Mouse (Mus musculus) liver, postnatal 0 days (tissue): Measurements from ENCODE around the gene Meis1. TPM values are rescaled to one million over a fixed set of nuclear protein-coding genes. Genes with fewer than 3 reads are reported as not detected.

Experiments used
- ATAC-seq: fragments of 200-750 bp; cut with Nextera tagmentation; 2 replicates; pipeline ENCODE4 v1.8.0; 2017; ENCODE audit warnings: mild to moderate bottlenecking, moderate library complexity
- DNase-seq: peaks from one replicate; pipeline ENCODE4 v3.0.0-alpha.2; 2016
- H3K27ac ChIP-seq: fragments of 300-500 bp; sonication (generic); 2 replicates; pipeline ENCODE4 v1.5.1; 2014; ENCODE audit warnings: antibody characterized with exemption, moderate library complexity, mild to moderate bottlenecking, low read depth
- H3K27me3 ChIP-seq: fragments of 300-500 bp; sonication (generic); 2 replicates; pipeline ENCODE4 v1.6.1; 2014; ENCODE audit warnings: low read length, control low read depth, mixed read lengths; ENCODE audit not compliant: insufficient read depth
- H3K36me3 ChIP-seq: fragments of 300-500 bp; sonication (generic); replicated peaks from 2 replicates; pipeline ENCODE4 v1.6.1; 2014; ENCODE audit warnings: mild to moderate bottlenecking, control low read depth, low read length, moderate library complexity, mixed read lengths; ENCODE audit not compliant: insufficient read depth
- H3K4me1 ChIP-seq: fragments of 300-500 bp; sonication (generic); 2 replicates; pipeline ENCODE4 v1.6.1; 2014; ENCODE audit warnings: antibody characterized with exemption, mild to moderate bottlenecking, control low read depth; ENCODE audit not compliant: insufficient read depth
- H3K4me2 ChIP-seq: fragments of 300-500 bp; sonication (generic); 2 replicates; pipeline ENCODE4 v1.6.1; 2014; ENCODE audit warnings: low read depth, mild to moderate bottlenecking, low read length, moderate library complexity, mixed read lengths
- H3K4me3 ChIP-seq: fragments of 300-500 bp; sonication (generic); 2 replicates; pipeline ENCODE4 v1.5.1; 2014; ENCODE audit warnings: low read depth, low read length
- H3K9ac ChIP-seq: fragments of 300-500 bp; sonication (generic); replicated peaks from 2 replicates; pipeline ENCODE4 v1.6.1; 2014; ENCODE audit warnings: mild to moderate bottlenecking, moderate library complexity
- H3K9me3 ChIP-seq: fragments of 300-500 bp; sonication (generic); 2 replicates; pipeline ENCODE4 v1.6.1; 2016; ENCODE audit warnings: mild to moderate bottlenecking, control low read depth, low read length, mixed read lengths
- CTCF ChIP-seq: sonication (generic); IDR thresholded peaks from 2 replicates; pipeline ENCODE4 v1.5.1; 2016; ENCODE audit warnings: antibody characterized with exemption, low read depth
- EP300 ChIP-seq: IDR thresholded peaks from 2 replicates; pipeline ENCODE4 v1.6.1; 2016; ENCODE audit warnings: antibody characterized with exemption, low read depth, mild to moderate bottlenecking
- WGBS: fragments of 180-500 bp; shearing (Covaris S2); extraction: QIAGEN DNeasy Blood & Tissue Kit; methylation state at CpG from one replicate; pipeline ENCODE4 v1.1.7; 2014; ENCODE audit not compliant: insufficient replicate concordance; 5-methylcytosine and 5-hydroxymethylcytosine counted together
- polyA plus RNA-seq: library from polyadenylated mRNA; unstranded; fragments of >200 nt; fragmentation: Nextera tagmentation; extraction: Ambion mirVana; gene quantifications from 2 replicates; pipeline ENCODE4 v1.2.1, GENCODE M21; 2015

Gene Meis1
- polyA plus RNA-seq, 1 experiment from 2014 or later, result 6.7 TPM

GRCm38 (mm10) chr11:18885036-18885728 is 133.6 kb downstream of the Meis1 start:
- TF ChIP-seq EP300 (no peak), CTCF (no peak)
- ATAC-seq, result peak; percentile 50; the same call in 1 of the 2 replicates
- 38% methylated on average over 6 of the region's 6 CpGs for WGBS
- DNase-seq, result no peak
- Histone ChIP-seq H3K9me3 (no peaks in the 10 kb centered on the region), H3K27me3 (no peaks in the 10 kb centered on the region), H3K4me1 (0 out of 2 replicates have a peak, but pooled peaks cover 2% of the 10 kb centered on the region), H3K9ac (no peak overlapping the region), H3K4me2 (peak overlapping the region; percentile 34; the same call in 1 of the 2 replicates), H3K27ac (peak overlapping the region; percentile 41), H3K4me3 (no peak overlapping the region), H3K36me3 (no peaks in the 10 kb centered on the region)

- Histone ChIP-seq H3K27me3 (no peaks in the 10 kb centered on the region), H3K27ac (no peak overlapping the region), H3K4me3 (no peak overlapping the region), H3K4me1 (0 out of 2 replicates have a peak, but pooled peaks cover 2% of the 10 kb centered on the region), H3K4me2 (no peak overlapping the region), H3K9me3 (no peaks in the 10 kb centered on the region), H3K36me3 (no peaks in the 10 kb centered on the region), H3K9ac (no peak overlapping the region)
- DNase-seq (no peak), ATAC-seq (no peak)
- WGBS, result 44% methylated on average over 3 of the region's 3 CpGs
- TF ChIP-seq CTCF (no peak), EP300 (no peak)
These were observed 134.8 kb downstream of the Meis1 start for GRCm38 (mm10) chr11:18883987-18884386.

DNA sequence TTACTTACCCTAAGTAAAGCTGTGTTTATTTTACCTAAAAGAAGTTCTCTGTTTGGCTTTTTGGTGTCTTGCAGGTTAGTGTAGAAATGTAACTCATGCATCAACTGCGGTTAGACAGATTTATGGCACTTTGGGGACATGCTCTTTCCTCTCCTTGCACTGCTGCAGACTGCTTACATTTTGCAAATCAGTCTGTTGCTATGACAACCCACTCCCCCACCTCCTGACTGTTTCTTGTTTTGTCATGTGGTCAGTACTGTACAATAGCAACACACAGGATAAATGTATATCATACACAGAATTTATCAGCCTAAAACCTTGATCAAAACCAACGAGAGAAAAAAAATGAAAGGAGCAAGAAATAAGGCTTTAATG is 135.3 kb downstream of the Meis1 start:
- Histone ChIP-seq H3K4me3 (no peak overlapping the region), H3K27ac (no peak overlapping the region), H3K4me2 (no peak overlapping the region), H3K27me3 (no peaks in the 10 kb centered on the region), H3K9ac (no peak overlapping the region), H3K36me3 (no peaks in the 10 kb centered on the region), H3K4me1 (0 out of 2 replicates have a peak, but pooled peaks cover 2% of the 10 kb centered on the region), H3K9me3 (no peaks in the 10 kb centered on the region)
- ATAC-seq (no peak), DNase-seq (no peak)
- 32% methylated on average over 2 of the region's 2 CpGs for WGBS
- TF ChIP-seq CTCF (no peak), EP300 (no peak)

GRCm38 (mm10) chr11:18882747-18883506 is 135.9 kb downstream of the Meis1 start:
- WGBS, result 81% methylated on average over 3 of the region's 3 CpGs
- TF ChIP-seq CTCF, result no peak
- no peak for TF ChIP-seq EP300
- no peak overlapping the region for H3K4me2 ChIP-seq
- peaks cover 2% of the 10 kb centered on the region; the same call in 1 of the 2 replicates for H3K4me1 ChIP-seq
- DNase-seq (no peak), ATAC-seq (no peak)
- H3K9ac ChIP-seq, result no peak overlapping the region
- no peak overlapping the region for H3K27ac ChIP-seq
- H3K4me3 ChIP-seq, result no peak overlapping the region
- H3K9me3 ChIP-seq, result no peaks in the 10 kb centered on the region
- no peaks in the 10 kb centered on the region for H3K27me3 ChIP-seq
- no peaks in the 10 kb centered on the region for H3K36me3 ChIP-seq

GRCm38 (mm10) chr11:18882315-18882714 is 136.5 kb downstream of the Meis1 start:
- H3K27ac ChIP-seq, result no peak overlapping the region
- no peaks in the 10 kb centered on the region for H3K9me3 ChIP-seq
- H3K4me1 ChIP-seq, result peaks cover 2% of the 10 kb centered on the region; the same call in 1 of the 2 replicates
- no peak overlapping the region for H3K4me2 ChIP-seq
- no peak overlapping the region for H3K4me3 ChIP-seq
- H3K9ac ChIP-seq, result no peak overlapping the region
- DNase-seq (no peak), ATAC-seq (no peak)
- 77% methylated on average over 5 of the region's 5 CpGs for WGBS
- H3K27me3 ChIP-seq, result no peaks in the 10 kb centered on the region
- no peak for TF ChIP-seq EP300
- no peaks in the 10 kb centered on the region for H3K36me3 ChIP-seq

GRCm38 (mm10) chr11:18880806-18881205 is 138.0 kb downstream of the Meis1 start:
- ATAC-seq (no peak), DNase-seq (no peak)
- no peak overlapping the region for H3K9ac ChIP-seq
- H3K4me1 ChIP-seq, result peaks cover 11% of the 10 kb centered on the region
- no peaks in the 10 kb centered on the region for H3K9me3 ChIP-seq
- no peak overlapping the region for H3K4me3 ChIP-seq
- no peaks in the 10 kb centered on the region for H3K36me3 ChIP-seq
- H3K27me3 ChIP-seq, result peaks cover 14% of the 10 kb centered on the region
- H3K27ac ChIP-seq, result no peak overlapping the region
- H3K4me2 ChIP-seq, result no peak overlapping the region
- no peak for TF ChIP-seq EP300
- no peak for TF ChIP-seq CTCF
- WGBS, result 66% methylated on average over 5 of the region's 5 CpGs
